Mouse (Mus musculus) liver, postnatal 0 days (tissue): ENCODE measurements at regions not wholly inside any gene's neighbourhood (a gene's known extent, or its start where the extent isn't known, plus 50 kb on each side); places are given as distances from the start of the nearest gene placed in this dataset.

ENCODE experiments used
- CTCF ChIP-seq: sonication (generic); IDR thresholded peaks from 2 replicates; pipeline ENCODE4 v1.5.1; 2016; ENCODE audit warnings: antibody characterized with exemption, low read depth
- EP300 ChIP-seq: IDR thresholded peaks from 2 replicates; pipeline ENCODE4 v1.6.1; 2016; ENCODE audit warnings: antibody characterized with exemption, low read depth, mild to moderate bottlenecking

GRCm38 (mm10) chr17:16918191-16918590 is 145.7 kb upstream of the Zfp960 start:
- no peak for TF ChIP-seq CTCF
- TF ChIP-seq EP300 = no peak
